In genomic region chr12:107869526-107870050, GRCm38 (mm10) we compare ENCODE assay signal across 15 mouse cellular contexts.
"Had no signal": no experiment of that assay in that cellular context is flagged by ENCODE, and none has a peak within 500 bp of the region (broad histone marks: within the 10 kb centered on the region; RNA-seq: fewer than 3 reads in every experiment).

No protein-coding gene starts in this region.

- H3K27ac ChIP-seq: neural tube, embryonic 15.5 days; stomach, embryonic 15.5 days; stomach, postnatal 0 days had no signal

- H3K9me3 ChIP-seq: neural tube, embryonic 15.5 days; stomach, embryonic 15.5 days had no signal

- DNase-seq: retina, postnatal 1 day; right cerebral cortex, adult 18-20 months; right cerebral cortex, postnatal 14 days; right cerebral cortex, postnatal 25 days; right cerebral cortex, postnatal 4 days; spleen, adult 18-20 months; thymus, adult 18-20 months; thymus, adult 2 months; thymus, postnatal 14 days; thymus, postnatal 25 days; thymus, postnatal 36 days; thymus, postnatal 4 days had no signal

- H3K4me2 ChIP-seq: neural tube, embryonic 15.5 days; stomach, embryonic 15.5 days had no signal

- H3K9ac ChIP-seq: neural tube, embryonic 15.5 days; stomach, embryonic 15.5 days had no signal

- H3K36me3 ChIP-seq: neural tube, embryonic 15.5 days; stomach, embryonic 15.5 days had no signal

- H3K4me3 ChIP-seq: neural tube, embryonic 15.5 days; stomach, embryonic 15.5 days had no signal

- H3K4me1 ChIP-seq: neural tube, embryonic 15.5 days; stomach, embryonic 15.5 days had no signal

- H3K27me3 ChIP-seq: neural tube, embryonic 15.5 days; stomach, embryonic 15.5 days had no signal
